Mouse (Mus musculus): ENCODE data around the gene Ror2. TPM values are rescaled to one million over a fixed set of nuclear protein-coding genes. Genes with fewer than 3 reads are reported as not detected.

Gene Ror2
- polyA plus RNA-seq, 1 experiment from 2014 or later = 9.8 TPM

GRCm38 (mm10) chr13:53281604-53282396 is 4.1 kb downstream of the Ror2 start:
- no peak for ATAC-seq
- no peak overlapping the region for H3K4me3 ChIP-seq (ENCODE audit: low read depth, low read length)
- no peak overlapping the region for H3K27ac ChIP-seq (ENCODE audit: low read depth, low read length)
- H3K4me1 ChIP-seq (replicated peaks; ENCODE audit: control insufficient read depth, insufficient read depth, low read length) = peaks cover 8% of the 10 kb centered on the region; the same call in 1 of the 2 replicates
- no peaks in the 10 kb centered on the region for H3K27me3 ChIP-seq (replicated peaks; ENCODE audit: control insufficient read depth, insufficient read depth, low read length)
- H3K36me3 ChIP-seq (ENCODE audit: control insufficient read depth, insufficient read depth) = no peaks in the 10 kb centered on the region
- no peak overlapping the region for H3K4me2 ChIP-seq (replicated peaks; ENCODE audit: low read depth)
- WGBS = 53% methylated on average over 11 of the region's 11 CpGs
- TF ChIP-seq CTCF (IDR thresholded peaks at IDR 0.05; ENCODE audit: low read depth) = no peak
- H3K9ac ChIP-seq (ENCODE audit: low read depth, low read length) = no peak overlapping the region
- no peaks in the 10 kb centered on the region for H3K9me3 ChIP-seq (ENCODE audit: control insufficient read depth)

DNA sequence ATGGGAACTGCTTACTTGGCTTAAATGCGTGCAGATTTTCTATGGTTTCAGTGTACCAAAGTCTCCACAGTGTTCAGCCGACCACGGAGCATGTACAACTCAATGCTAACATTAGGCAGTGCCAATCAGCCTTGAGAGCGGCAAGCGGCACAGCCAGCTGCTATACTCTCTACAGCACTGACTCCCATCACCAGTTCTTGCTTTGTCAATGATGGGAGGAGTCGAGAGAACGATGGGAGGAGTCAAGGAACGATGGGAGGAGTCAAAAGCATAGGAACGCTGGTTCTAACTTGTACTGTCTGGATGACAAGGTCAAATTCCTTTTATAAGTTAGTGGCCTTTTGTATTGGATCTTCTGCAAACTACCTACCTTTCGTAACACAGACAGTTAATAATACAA is 7.0 kb downstream of the Ror2 start:
- H3K9ac ChIP-seq (ENCODE audit: low read depth, low read length) = no peak overlapping the region
- no peaks in the 10 kb centered on the region for H3K27me3 ChIP-seq (replicated peaks; ENCODE audit: control insufficient read depth, insufficient read depth, low read length)
- 0 out of 2 replicates have a peak overlapping the region, but pooled peaks have one; percentile 27 for H3K4me2 ChIP-seq (replicated peaks; ENCODE audit: low read depth)
- 49% methylated on average over 10 of the region's 10 CpGs for WGBS
- H3K4me1 ChIP-seq (replicated peaks; ENCODE audit: control insufficient read depth, insufficient read depth, low read length) = peaks cover 14% of the 10 kb centered on the region; the same call in 1 of the 2 replicates
- TF ChIP-seq CTCF (IDR thresholded peaks at IDR 0.05; ENCODE audit: low read depth) = no peak
- no peak overlapping the region for H3K27ac ChIP-seq (ENCODE audit: low read depth, low read length)
- H3K4me3 ChIP-seq (ENCODE audit: low read depth, low read length) = no peak overlapping the region
- no peaks in the 10 kb centered on the region for H3K9me3 ChIP-seq (ENCODE audit: control insufficient read depth)
- peak; percentile 82 for ATAC-seq
- no peaks in the 10 kb centered on the region for H3K36me3 ChIP-seq (ENCODE audit: control insufficient read depth, insufficient read depth)

GRCm38 (mm10) chr13:53276381-53276780 is 9.5 kb downstream of the Ror2 start:
- Histone ChIP-seq H3K27me3 (replicated peaks; ENCODE audit: control insufficient read depth, insufficient read depth, low read length) (no peaks in the 10 kb centered on the region), H3K36me3 (ENCODE audit: control insufficient read depth, insufficient read depth) (no peaks in the 10 kb centered on the region), H3K9ac (ENCODE audit: low read depth, low read length) (no peak overlapping the region), H3K4me3 (ENCODE audit: low read depth, low read length) (no peak overlapping the region), H3K4me2 (replicated peaks; ENCODE audit: low read depth) (no peak overlapping the region), H3K9me3 (ENCODE audit: control insufficient read depth) (no peaks in the 10 kb centered on the region), H3K27ac (ENCODE audit: low read depth, low read length) (no peak overlapping the region), H3K4me1 (replicated peaks; ENCODE audit: control insufficient read depth, insufficient read depth, low read length) (0 out of 2 replicates have a peak, but pooled peaks cover 6% of the 10 kb centered on the region)
- ATAC-seq = no peak
- no peak for TF ChIP-seq CTCF (IDR thresholded peaks at IDR 0.05; ENCODE audit: low read depth)
- 41% methylated on average over 7 of the region's 7 CpGs for WGBS

DNA sequence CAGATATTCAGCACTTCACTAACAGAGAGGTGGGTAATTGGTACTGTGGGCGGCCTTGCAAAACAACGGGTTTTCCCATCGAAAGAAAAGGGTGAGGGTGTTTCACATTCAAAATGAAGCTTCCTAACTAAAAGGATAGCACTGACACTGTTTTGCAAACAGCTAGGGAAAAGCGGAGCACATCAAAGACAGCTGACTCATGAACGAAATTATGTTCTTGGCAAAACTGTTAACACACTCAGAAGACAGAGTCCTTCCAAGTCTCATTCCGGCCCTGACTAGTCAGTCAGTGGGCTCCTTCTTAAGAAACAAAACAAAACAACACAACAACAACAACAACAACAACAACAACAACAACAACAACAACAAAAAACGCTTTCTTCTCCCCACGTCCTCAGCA is 10.1 kb downstream of the Ror2 start:
- TF ChIP-seq CTCF (IDR thresholded peaks at IDR 0.05; ENCODE audit: low read depth) = no peak
- no peaks in the 10 kb centered on the region for H3K27me3 ChIP-seq (replicated peaks; ENCODE audit: control insufficient read depth, insufficient read depth, low read length)
- 0 out of 2 replicates have a peak, but pooled peaks cover 6% of the 10 kb centered on the region for H3K4me1 ChIP-seq (replicated peaks; ENCODE audit: control insufficient read depth, insufficient read depth, low read length)
- no peaks in the 10 kb centered on the region for H3K36me3 ChIP-seq (ENCODE audit: control insufficient read depth, insufficient read depth)
- no peak overlapping the region for H3K4me3 ChIP-seq (ENCODE audit: low read depth, low read length)
- ATAC-seq = no peak
- H3K4me2 ChIP-seq (replicated peaks; ENCODE audit: low read depth) = no peak overlapping the region
- H3K9ac ChIP-seq (ENCODE audit: low read depth, low read length) = no peak overlapping the region
- WGBS = 60% methylated on average over 8 of the region's 8 CpGs
- H3K9me3 ChIP-seq (ENCODE audit: control insufficient read depth) = no peaks in the 10 kb centered on the region
- no peak overlapping the region for H3K27ac ChIP-seq (ENCODE audit: low read depth, low read length)

DNA sequence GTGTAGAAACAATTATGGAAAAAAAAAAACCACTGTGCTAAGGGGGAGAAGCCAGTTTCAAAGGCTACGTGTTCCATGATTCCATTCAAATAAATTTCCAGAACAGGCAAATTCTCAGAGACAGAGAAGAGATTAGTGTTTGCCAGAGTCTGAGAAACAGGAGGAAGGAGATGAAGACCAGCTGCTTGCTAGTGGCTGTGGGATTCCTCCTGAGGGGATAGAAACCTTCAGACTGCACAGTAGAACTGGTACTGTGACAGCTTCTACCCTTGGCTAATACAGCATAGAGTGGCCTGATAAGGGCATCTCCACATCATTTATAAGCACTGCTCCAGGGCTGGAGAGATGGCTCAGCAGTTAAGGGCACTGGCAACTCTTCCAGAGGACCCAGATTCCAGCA is 11.2 kb downstream of the Ror2 start:
- H3K9ac ChIP-seq (ENCODE audit: low read depth, low read length) = no peak overlapping the region
- no peak overlapping the region for H3K4me3 ChIP-seq (ENCODE audit: low read depth, low read length)
- no peak overlapping the region for H3K27ac ChIP-seq (ENCODE audit: low read depth, low read length)
- H3K27me3 ChIP-seq (replicated peaks; ENCODE audit: control insufficient read depth, insufficient read depth, low read length) = no peaks in the 10 kb centered on the region
- 79% methylated on average over 1 of the region's 1 CpGs for WGBS
- ATAC-seq = no peak
- H3K4me2 ChIP-seq (replicated peaks; ENCODE audit: low read depth) = no peak overlapping the region
- H3K9me3 ChIP-seq (ENCODE audit: control insufficient read depth) = no peaks in the 10 kb centered on the region
- H3K4me1 ChIP-seq (replicated peaks; ENCODE audit: control insufficient read depth, insufficient read depth, low read length) = 0 out of 2 replicates have a peak, but pooled peaks cover 6% of the 10 kb centered on the region
- TF ChIP-seq CTCF (IDR thresholded peaks at IDR 0.05; ENCODE audit: low read depth) = no peak
- no peaks in the 10 kb centered on the region for H3K36me3 ChIP-seq (ENCODE audit: control insufficient read depth, insufficient read depth)

GRCm38 (mm10) chr13:53271595-53271994 is 14.3 kb downstream of the Ror2 start:
- Histone ChIP-seq H3K4me3 (ENCODE audit: low read depth, low read length) (no peak overlapping the region), H3K9ac (ENCODE audit: low read depth, low read length) (no peak overlapping the region), H3K4me2 (replicated peaks; ENCODE audit: low read depth) (no peak overlapping the region), H3K36me3 (ENCODE audit: control insufficient read depth, insufficient read depth) (no peaks in the 10 kb centered on the region), H3K27me3 (replicated peaks; ENCODE audit: control insufficient read depth, insufficient read depth, low read length) (no peaks in the 10 kb centered on the region), H3K9me3 (ENCODE audit: control insufficient read depth) (no peaks in the 10 kb centered on the region), H3K27ac (ENCODE audit: low read depth, low read length) (no peak overlapping the region), H3K4me1 (replicated peaks; ENCODE audit: control insufficient read depth, insufficient read depth, low read length) (0 out of 2 replicates have a peak, but pooled peaks cover 4% of the 10 kb centered on the region)
- no peak for TF ChIP-seq CTCF (IDR thresholded peaks at IDR 0.05; ENCODE audit: low read depth)
- WGBS = 91% methylated on average over 3 of the region's 3 CpGs
- ATAC-seq = no peak
